In the genomic region with DNA sequence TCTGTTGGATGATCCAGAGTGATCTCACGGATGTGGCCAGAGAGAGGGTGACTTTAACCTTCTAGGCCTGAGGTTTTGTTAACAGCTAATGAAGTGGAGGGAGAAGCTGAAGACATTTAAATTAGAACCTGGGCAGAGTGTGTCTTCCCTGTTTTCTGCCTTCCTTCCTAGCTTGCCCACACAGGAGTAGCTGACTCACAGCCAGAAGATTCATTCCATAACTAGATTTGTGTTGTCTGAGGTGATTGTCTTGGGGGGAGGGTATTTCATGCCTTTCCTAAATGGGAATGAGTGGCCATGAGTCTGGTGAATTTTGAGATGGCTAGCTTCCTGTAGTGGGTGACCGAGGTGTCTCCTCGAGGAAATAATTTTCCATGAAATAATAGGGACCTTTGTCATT, we compare ENCODE assay signal across 17 mouse cellular contexts. TPM values are rescaled to one million over a fixed set of nuclear protein-coding genes. Genes with fewer than 3 reads are reported as not detected.
A peak's percentile ranks its signal among the peaks of the same experiment; 100 is the strongest.
DNase-seq lines count a peak whose midpoint lies in the region; ATAC-seq and TF ChIP-seq lines count a peak whose summit lies in the region.
"Had no signal": no experiment of that assay in that cellular context is flagged by ENCODE, and none has a peak within 500 bp of the region (broad histone marks: within the 10 kb centered on the region; RNA-seq: fewer than 3 reads in every experiment).

No protein-coding gene starts in this region.

- H3K4me3 ChIP-seq in gastrocnemius, adult 2 months = no peak overlapping the region
- H3K4me3 ChIP-seq in kidney, embryonic 15.5 days (replicated peaks) = no peak overlapping the region
- no peak overlapping the region for H3K4me3 ChIP-seq in olfactory bulb, adult 2 months (ENCODE audit: insufficient read depth, low read depth, low read length)
- H3K4me3 ChIP-seq in midbrain, embryonic 14.5 days (replicated peaks; ENCODE audit: low read depth, low read length) = no peak overlapping the region
- H3K4me3 ChIP-seq in hindbrain, embryonic 12.5 days = no peak overlapping the region
- H3K4me3 ChIP-seq: hindbrain, embryonic 15.5 days; midbrain, embryonic 15.5 days; stomach, embryonic 15.5 days had no signal

- H3K27me3 ChIP-seq in kidney, embryonic 15.5 days = no peaks in the 10 kb centered on the region
- H3K27me3 ChIP-seq in midbrain, embryonic 14.5 days (ENCODE audit: control insufficient read depth, insufficient read depth, low read length) = no peaks in the 10 kb centered on the region
- H3K27me3 ChIP-seq in hindbrain, embryonic 12.5 days = no peaks in the 10 kb centered on the region
- H3K27me3 ChIP-seq: hindbrain, embryonic 15.5 days; midbrain, embryonic 15.5 days; stomach, embryonic 15.5 days had no signal

- TF ChIP-seq CTCF in gastrocnemius, adult 2 months (IDR thresholded peaks at IDR 0.05) = no peak
- no peak for TF ChIP-seq CTCF in olfactory bulb, adult 2 months (IDR thresholded peaks at IDR 0.05; ENCODE audit: insufficient read depth, low read depth, low read length)

- no peak for DNase-seq in gastrocnemius, adult 2 months
- no peak for DNase-seq in gastrocnemius, postnatal 36 days
- no peak for DNase-seq in kidney, adult 11 months
- DNase-seq in Muller cell, postnatal 12 days (ENCODE audit: inconsistent ontology term) = peak; percentile 29
- no peak for DNase-seq in midbrain, embryonic 14.5 days
- DNase-seq: adrenal gland, postnatal 25 days; cerebellum, postnatal 36 days; kidney, postnatal 10 days; lung, adult 18-20 months; right cerebral cortex, postnatal 4 days; thymus, postnatal 25 days had no signal

- no peak for TF ChIP-seq POLR2A in olfactory bulb, adult 2 months (IDR thresholded peaks at IDR 0.05; ENCODE audit: insufficient read depth, low read depth, low read length)

- intact Hi-C loops in gastrocnemius, adult 2 months (cut with DNase I) = loop anchor here (5.0 kb wide), 1 partner anchor 64 kb away; no protein-coding TSS in a partner anchor
- intact Hi-C loops in gastrocnemius, postnatal 36 days (cut with DNase I) = no loop called here

- 27% methylated on average over 3 of the region's 3 CpGs for WGBS in kidney, embryonic 15.5 days
- WGBS in olfactory bulb, adult 2 months = 51% methylated on average over 3 of the region's 3 CpGs
- WGBS in midbrain, embryonic 14.5 days = 72% methylated on average over 3 of the region's 3 CpGs
- 63% methylated on average over 3 of the region's 3 CpGs for WGBS in hindbrain, embryonic 12.5 days

- peaks cover 67% of the 10 kb centered on the region for H3K4me1 ChIP-seq in kidney, embryonic 15.5 days
- H3K4me1 ChIP-seq in olfactory bulb, adult 2 months (ENCODE audit: control insufficient read depth, insufficient read depth, low read length) = peaks cover 16% of the 10 kb centered on the region
- peaks cover 3% of the 10 kb centered on the region; the same call in 1 of the 2 replicates for H3K4me1 ChIP-seq in midbrain, embryonic 14.5 days (ENCODE audit: control insufficient read depth, insufficient read depth, low read length)
- H3K4me1 ChIP-seq in hindbrain, embryonic 12.5 days = peaks cover 34% of the 10 kb centered on the region

- no peaks in the 10 kb centered on the region for H3K36me3 ChIP-seq in kidney, embryonic 15.5 days
- H3K36me3 ChIP-seq in midbrain, embryonic 14.5 days (ENCODE audit: control insufficient read depth, insufficient read depth, low read length) = no peaks in the 10 kb centered on the region
- no peaks in the 10 kb centered on the region for H3K36me3 ChIP-seq in hindbrain, embryonic 12.5 days
- H3K36me3 ChIP-seq: hindbrain, embryonic 15.5 days; midbrain, embryonic 15.5 days; stomach, embryonic 15.5 days had no signal

- no peak for ATAC-seq in kidney, embryonic 15.5 days (replicated peaks; ENCODE audit: low FRiP score)
- ATAC-seq in midbrain, embryonic 14.5 days (ENCODE audit: low FRiP score, low TSS enrichment) = no peak
- no peak for ATAC-seq in hindbrain, embryonic 12.5 days (ENCODE audit: low FRiP score)
- ATAC-seq: midbrain, embryonic 15.5 days had no signal

- no peak overlapping the region for H3K9ac ChIP-seq in kidney, embryonic 15.5 days
- H3K9ac ChIP-seq in midbrain, embryonic 14.5 days (replicated peaks; ENCODE audit: low read length) = no peak overlapping the region
- H3K9ac ChIP-seq in hindbrain, embryonic 12.5 days = no peak overlapping the region
- H3K9ac ChIP-seq: hindbrain, embryonic 15.5 days; midbrain, embryonic 15.5 days; stomach, embryonic 15.5 days had no signal

- 0 out of 2 replicates have a peak overlapping the region, but pooled peaks have one; percentile 3 for H3K4me2 ChIP-seq in kidney, embryonic 15.5 days
- no peak overlapping the region for H3K4me2 ChIP-seq in midbrain, embryonic 14.5 days (ENCODE audit: low read length)
- no peak overlapping the region for H3K4me2 ChIP-seq in hindbrain, embryonic 12.5 days (replicated peaks)
- H3K4me2 ChIP-seq: hindbrain, embryonic 15.5 days; midbrain, embryonic 15.5 days; stomach, embryonic 15.5 days had no signal

- no peaks in the 10 kb centered on the region for H3K9me3 ChIP-seq in kidney, embryonic 15.5 days (replicated peaks)
- no peaks in the 10 kb centered on the region for H3K9me3 ChIP-seq in midbrain, embryonic 14.5 days (ENCODE audit: control insufficient read depth, low read length)
- H3K9me3 ChIP-seq in hindbrain, embryonic 12.5 days (replicated peaks) = no peaks in the 10 kb centered on the region
- H3K9me3 ChIP-seq: hindbrain, embryonic 15.5 days; midbrain, embryonic 15.5 days; stomach, embryonic 15.5 days had no signal

- H3K27ac ChIP-seq in gastrocnemius, adult 2 months = peak overlapping the region; percentile 67
- H3K27ac ChIP-seq in kidney, embryonic 15.5 days = peak overlapping the region; percentile 45
- peak overlapping the region; percentile 15; the same call in 1 of the 2 replicates for H3K27ac ChIP-seq in olfactory bulb, adult 2 months (ENCODE audit: insufficient read depth, low read depth, low read length)
- no peak overlapping the region for H3K27ac ChIP-seq in midbrain, embryonic 14.5 days (replicated peaks; ENCODE audit: low read depth, low read length)
- H3K27ac ChIP-seq in hindbrain, embryonic 12.5 days = no peak overlapping the region
- H3K27ac ChIP-seq: hindbrain, embryonic 15.5 days; midbrain, embryonic 15.5 days had no signal

RNA-seq across cellular contexts. Expression of a gene that starts 7.5 kb away (rescaled TPM):
- total RNA-seq in gastrocnemius, adult 2 months (2021) = 10 to 100 TPM; 90.4 to 98.4 TPM
- total RNA-seq in gastrocnemius, postnatal 36 days (2021) = 10 to 100 TPM; 81.7 to 82.8 TPM
- 17.7 and 19.3 TPM in 2 replicates for polyA plus RNA-seq in kidney, embryonic 15.5 days (2015; fragmentation: Nextera tagmentation; extraction: Ambion mirVana)
- polyA plus RNA-seq in olfactory bulb, adult 2 months (2012; ENCODE audit: insufficient read depth, insufficient read length, low replicate concordance, missing spikeins) = not detected in 2 replicates
- 19.1 and 19.6 TPM in 2 replicates for polyA plus RNA-seq in midbrain, embryonic 14.5 days (2014; fragmentation: Nextera tagmentation; extraction: Ambion mirVana)
- polyA plus RNA-seq in hindbrain, embryonic 12.5 days (2016; fragmentation: Nextera tagmentation; extraction: Ambion mirVana) = 18.5 and 19.0 TPM in 2 replicates

Comparison
In these comparisons a context has a peak if more than half of its experiments do, and no peak if none do; other contexts are left out.
1. H3K27ac ChIP-seq: peak in gastrocnemius, adult 2 months (single experiment), kidney, embryonic 15.5 days (single experiment) and olfactory bulb, adult 2 months (single experiment); none in midbrain, embryonic 14.5 days (single experiment) and hindbrain, embryonic 12.5 days (single experiment).